Mouse (Mus musculus): ENCODE results near the gene Tgm6.
A peak's percentile ranks its signal among the peaks of the same experiment; 100 is the strongest.

The Tgm6 gene

GRCm38 (mm10) chr2:130178381-130178705 lies 66.1 kb downstream of the Tgm6 start:
- DNase-seq (ENCODE audit: low read depth, low spot score): peak; percentile 34

GRCm38 (mm10) chr2:130178706-130179506 lies 66.7 kb downstream of the Tgm6 start, which contains the start of gene Snrpb:
TSS of gene Snrpb (minus strand) at chr2:130179403.
- DNase-seq (ENCODE audit: low read depth, low spot score): peak; percentile 83

GRCm38 (mm10) chr2:130179507-130180019 lies 67.3 kb downstream of the Tgm6 start:
- DNase-seq (ENCODE audit: low read depth, low spot score): no peak

- no peak for DNase-seq (ENCODE audit: low read depth, low spot score)
Observed at GRCm38 (mm10) chr2:130188391-130188790, 76.2 kb downstream of the Tgm6 start.

GRCm38 (mm10) chr2:130194894-130195293 lies 82.7 kb downstream of the Tgm6 start, which contains the start of gene Tmc2:
TSS of gene Tmc2 (plus strand) at chr2:130195194.
- DNase-seq (ENCODE audit: low read depth, low spot score): no peak

- no peak for DNase-seq (ENCODE audit: low read depth, low spot score)
Observed at GRCm38 (mm10) chr2:130200961-130201360, 88.7 kb downstream of the Tgm6 start.

Data from c-Kit-negative CD71-positive TER-119-positive erythroid progenitor cells, embryonic 14.5 days (primary cell).